8 mouse cellular contexts compared by ENCODE assay signal in the genomic region with DNA sequence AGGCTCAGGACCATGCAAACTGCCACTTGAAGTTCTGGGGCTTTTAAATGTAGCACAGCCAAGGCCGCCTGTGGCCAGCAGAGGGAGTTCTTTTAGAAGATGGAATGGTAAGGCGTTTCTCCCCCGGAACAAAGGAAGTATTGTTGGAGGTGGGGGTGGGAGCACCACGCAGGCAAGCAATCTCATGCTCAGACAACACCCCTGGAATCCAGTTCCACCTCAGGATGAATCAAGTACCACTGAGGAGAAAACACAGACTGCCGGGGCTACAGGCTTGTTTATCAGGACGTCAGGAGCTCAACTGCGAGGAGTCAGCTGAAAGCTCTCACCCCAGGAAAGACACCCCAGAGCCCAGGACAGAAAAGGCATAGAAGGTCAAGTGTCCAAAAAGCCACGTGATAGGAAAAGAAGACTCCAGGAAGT. TPM values are rescaled to one million over a fixed set of nuclear protein-coding genes. Genes with fewer than 3 reads are reported as not detected.
DNase-seq lines count a peak whose midpoint lies in the region; ATAC-seq and TF ChIP-seq lines count a peak whose summit lies in the region.

No protein-coding gene starts in this region.

- TF ChIP-seq RAD21 in MEL (IDR thresholded peaks at IDR 0.05; ENCODE audit: low read depth, low read length) = no peak

- H3K36me3 ChIP-seq in MEL (ENCODE audit: control insufficient read depth in 1 of 2, insufficient read depth in 2 of 2, low read length in 2 of 2) = peaks cover 0 to 41% of the 10 kb centered on the region in 2 experiments; a peak in 2 of 4 replicates
- no peaks in the 10 kb centered on the region for H3K36me3 ChIP-seq in forebrain, embryonic 14.5 days (ENCODE audit: control insufficient read depth, insufficient read depth, low read length)
- no peaks in the 10 kb centered on the region for H3K36me3 ChIP-seq in lung, embryonic 15.5 days

- no peak for ATAC-seq in forebrain, embryonic 14.5 days
- no peak for ATAC-seq in lung, embryonic 15.5 days (ENCODE audit: borderline replicate concordance, extremely low read depth, low FRiP score, low TSS enrichment)

- TF ChIP-seq POLR2A in MEL (IDR thresholded peaks at IDR 0.05; ENCODE audit: control insufficient read depth in 1 of 2, insufficient read depth in 1 of 2, low read depth in 1 of 2, low read length in 2 of 2, poor library complexity in 1 of 2) = peak in 1 of 2 experiments; percentile 40; a peak in 1 of 4 replicates

- peak; percentile 93 for DNase-seq in MEL (ENCODE audit: low read depth, low spot score)
- peak; percentile 66 for DNase-seq in c-Kit-positive CD71-positive TER-119-positive erythroid progenitor cells, embryonic 14.5 days (ENCODE audit: low spot score)
- DNase-seq in forebrain, embryonic 14.5 days (ENCODE audit: low spot score) = peak; percentile 74
- DNase-seq in heart, postnatal 14 days = peak; percentile 66 to 78
- DNase-seq in layer of hippocampus, adult 18-20 months (ENCODE audit: low spot score in 2 of 2) = peak; percentile 63 to 84
- DNase-seq in retina, postnatal 7 days (ENCODE audit: low read depth, low spot score) = peak; percentile 40
- peak; percentile 62 for DNase-seq in urinary bladder, postnatal 25 days (ENCODE audit: low spot score)

- intact Hi-C loops in heart, postnatal 14 days (cut with DNase I) = loop anchor here (1.0 to 2.0 kb wide), 3 partner anchors 41 to 89 kb away; no protein-coding TSS in a partner anchor

- peak overlapping the region; percentile 18 to 37 for H3K4me3 ChIP-seq in MEL (ENCODE audit: control insufficient read depth in 1 of 2, insufficient read depth in 1 of 2, low read depth in 2 of 2, low read length in 2 of 2)
- no peak overlapping the region for H3K4me3 ChIP-seq in forebrain, embryonic 14.5 days (ENCODE audit: low read depth, low read length)
- no peak overlapping the region for H3K4me3 ChIP-seq in lung, embryonic 15.5 days

- H3K79me2 ChIP-seq in MEL (ENCODE audit: control insufficient read depth, insufficient read depth, low read length, poor library complexity) = no peaks in the 10 kb centered on the region; the same call in 1 of the 2 replicates

- H3K27ac ChIP-seq in MEL (ENCODE audit: control insufficient read depth, low read depth, low read length) = peak overlapping the region; percentile 97
- H3K27ac ChIP-seq in forebrain, embryonic 14.5 days (ENCODE audit: low read depth, low read length) = peak overlapping the region; percentile 52; the same call in 1 of the 2 replicates
- H3K27ac ChIP-seq in lung, embryonic 15.5 days = peak overlapping the region; percentile 96

- peak overlapping the region; percentile 67 for H3K9ac ChIP-seq in MEL (ENCODE audit: control insufficient read depth, low read depth, low read length, poor library complexity, severe bottlenecking)
- H3K9ac ChIP-seq in forebrain, embryonic 14.5 days (ENCODE audit: low read length) = no peak overlapping the region
- no peak overlapping the region for H3K9ac ChIP-seq in lung, embryonic 15.5 days

- H3K4me2 ChIP-seq in forebrain, embryonic 14.5 days (ENCODE audit: low read length) = no peak overlapping the region
- H3K4me2 ChIP-seq in lung, embryonic 15.5 days = no peak overlapping the region

- no peak for TF ChIP-seq EP300 in MEL (IDR thresholded peaks at IDR 0.05; ENCODE audit: low read depth in 1 of 2, low read length in 2 of 2)

- H3K4me1 ChIP-seq in MEL (ENCODE audit: control insufficient read depth in 1 of 2, insufficient read depth in 2 of 2, low read length in 2 of 2) = peaks cover 0 to 37% of the 10 kb centered on the region in 2 experiments; a peak in 2 of 4 replicates
- H3K4me1 ChIP-seq in forebrain, embryonic 14.5 days (ENCODE audit: control insufficient read depth, insufficient read depth, low read length) = peaks cover 19% of the 10 kb centered on the region
- H3K4me1 ChIP-seq in lung, embryonic 15.5 days = peaks cover 58% of the 10 kb centered on the region

- peak in 2 of 3 experiments; percentile 74 to 82; a peak in 4 of 6 replicates for TF ChIP-seq CTCF in MEL (IDR thresholded peaks at IDR 0.05 in 2 of 3, conservative IDR thresholded peaks at IDR 0.05 in 1 of 3; ENCODE audit: control insufficient read depth in 1 of 3, insufficient read depth in 1 of 3, low read depth in 2 of 3, low read length in 3 of 3, poor library complexity in 1 of 3, severe bottlenecking in 1 of 3)

- no peaks in the 10 kb centered on the region for H3K27me3 ChIP-seq in MEL (ENCODE audit: control insufficient read depth in 1 of 2, insufficient read depth in 2 of 2, low read length in 2 of 2)
- no peaks in the 10 kb centered on the region for H3K27me3 ChIP-seq in forebrain, embryonic 14.5 days (replicated peaks; ENCODE audit: control insufficient read depth, insufficient read depth, low read length)
- no peaks in the 10 kb centered on the region for H3K27me3 ChIP-seq in lung, embryonic 15.5 days

- 16% methylated on average over 8 of the region's 8 CpGs for WGBS in forebrain, embryonic 14.5 days
- WGBS in lung, embryonic 15.5 days = 20% methylated on average over 8 of the region's 8 CpGs

- no peaks in the 10 kb centered on the region for H3K9me3 ChIP-seq in MEL (replicated peaks; ENCODE audit: insufficient read depth, low read length)
- H3K9me3 ChIP-seq in forebrain, embryonic 14.5 days (replicated peaks; ENCODE audit: control insufficient read depth, low read length) = no peaks in the 10 kb centered on the region
- no peaks in the 10 kb centered on the region for H3K9me3 ChIP-seq in lung, embryonic 15.5 days

TF ChIP-seq in MEL, 35 proteins besides CTCF, POLR2A, EP300 and RAD21:
- TF ChIP-seq TBP (IDR thresholded peaks at IDR 0.05; ENCODE audit: low read depth, low read length) (peak; percentile 53; the same call in 1 of the 2 replicates), MAX (IDR thresholded peaks at IDR 0.05; ENCODE audit: low read length) (no peak)
TF ChIP-seq in MEL: peak in this region for 1.

RNA-seq across cellular contexts. Expression of a gene that starts 40.0 kb away (rescaled TPM):
- 7.3 and 10.7 TPM in 2 replicates for total RNA-seq in MEL (2012; rRNA removed)
- polyA plus RNA-seq in MEL (2012; ENCODE audit: insufficient read depth in 1 of 2, insufficient read length in 2 of 2, low read depth in 1 of 2, low replicate concordance in 2 of 2, missing spikeins in 1 of 2) = 10 to 100 TPM; 24.6 to 56.1 TPM
- 27.1 and 42.0 TPM in 2 replicates for polyA plus RNA-seq in forebrain, embryonic 14.5 days (2014; fragmentation: Nextera tagmentation; extraction: Ambion mirVana)
- total RNA-seq in heart, postnatal 14 days (2021) = 100 to 1,000 TPM in 1 of 2 experiments, 10 to 100 TPM in 1; 92.6 to 107 TPM
- total RNA-seq in layer of hippocampus, adult 18-20 months (2021) = 100 to 1,000 TPM; 103 to 122 TPM
- polyA plus RNA-seq in lung, embryonic 15.5 days (2015; fragmentation: Nextera tagmentation; extraction: Ambion mirVana) = 36.8 and 44.9 TPM in 2 replicates

RNA-seq across cellular contexts. Expression of a gene that starts 50.6 kb away (rescaled TPM):
- total RNA-seq in MEL (2012; rRNA removed) = not detected in 2 replicates
- not detected for polyA plus RNA-seq in MEL (2012; ENCODE audit: insufficient read depth in 1 of 2, insufficient read length in 2 of 2, low read depth in 1 of 2, low replicate concordance in 2 of 2, missing spikeins in 1 of 2)
- not detected in 2 replicates for polyA plus RNA-seq in forebrain, embryonic 14.5 days (2014; fragmentation: Nextera tagmentation; extraction: Ambion mirVana)
- not detected for total RNA-seq in heart, postnatal 14 days (2021)
- not detected for total RNA-seq in layer of hippocampus, adult 18-20 months (2021)
- polyA plus RNA-seq in lung, embryonic 15.5 days (2015; fragmentation: Nextera tagmentation; extraction: Ambion mirVana) = 0.42 TPM in 1 of 2 replicates, not detected in the other

Comparison
In these comparisons a context has a peak if more than half of its experiments do, and no peak if none do; other contexts are left out.
1. DNase-seq: peak in every context shown above with its lines; median percentile 93 in MEL; 74 in forebrain, embryonic 14.5 days; 74 in layer of hippocampus, adult 18-20 months; 72 in heart, postnatal 14 days; 66 in c-Kit-positive CD71-positive TER-119-positive erythroid progenitor cells, embryonic 14.5 days; 62 in urinary bladder, postnatal 25 days; 40 in retina, postnatal 7 days.
2. H3K4me3 ChIP-seq: peak in MEL (2 of 2); none in forebrain, embryonic 14.5 days (single experiment) and lung, embryonic 15.5 days (single experiment).
3. Peak in every context shown above with its lines, with median percentiles within 50 percentile points of each other: H3K27ac ChIP-seq.